Mouse (Mus musculus) heart, postnatal 36 days (tissue): Measurements from ENCODE around the gene Bud31. TPM values are rescaled to one million over a fixed set of nuclear protein-coding genes. Genes with fewer than 3 reads are reported as not detected.
"Not testable (repeated sequence)": the region's sequence is repeated elsewhere in the genome, so short reads cannot be mapped to it uniquely, and the experiment has no call there.

ENCODE experiments used
- DNase-seq, 2 experiments: peaks; one replicate each; pipeline ENCODE4 v3.0.0; 2021 to 2022
- intact Hi-C: fragments of 180-260 bp; cut with DNase I; formaldehyde crosslinking; loops from one replicate; pipeline ENCODE4 v1.15.1; 2025
- total RNA-seq, 2 experiments: library from RNA; stranded (reverse); gene quantifications; 2 replicates each; pipeline ENCODE4 v1.2.3; 2021

The Bud31 gene
- total RNA-seq, 2 experiments from 2014 or later = 59.5 to 61.1 TPM

DNA sequence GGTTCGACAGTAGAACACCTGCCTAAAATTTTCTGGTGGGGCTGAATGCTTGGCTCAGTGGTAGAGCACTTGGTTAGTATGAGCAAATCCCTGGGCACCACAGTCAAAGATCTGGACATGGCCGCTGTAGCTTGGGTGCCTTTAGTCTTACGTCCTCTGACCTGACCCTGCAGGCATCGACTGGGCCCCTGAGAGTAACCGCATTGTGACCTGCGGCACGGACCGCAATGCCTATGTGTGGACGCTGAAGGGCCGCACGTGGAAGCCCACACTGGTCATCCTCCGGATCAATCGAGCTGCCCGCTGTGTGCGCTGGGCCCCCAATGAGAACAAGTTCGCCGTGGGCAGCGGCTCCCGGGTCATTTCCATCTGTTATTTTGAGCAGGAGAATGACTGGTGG is 16.8 kb upstream of the Bud31 start:
- intact Hi-C loops = no loop called here
- no peak for DNase-seq

DNA sequence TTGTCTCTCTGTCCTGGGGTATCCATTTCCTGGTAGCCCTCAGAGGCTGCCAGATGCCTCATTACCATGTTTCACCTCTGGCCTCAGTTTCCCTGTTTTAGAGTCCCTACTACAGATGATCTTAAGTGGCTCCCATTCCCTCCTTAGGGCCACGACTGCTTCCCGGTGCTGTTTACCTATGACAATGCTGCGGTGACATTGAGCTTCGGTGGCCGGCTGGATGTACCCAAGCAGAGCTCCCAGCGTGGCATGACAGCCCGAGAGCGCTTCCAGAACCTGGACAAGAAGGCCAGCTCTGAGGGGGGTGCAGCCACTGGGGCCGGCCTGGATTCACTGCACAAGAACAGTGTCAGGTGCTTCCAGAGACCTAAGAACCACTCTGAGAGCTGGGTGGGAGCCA is 13.6 kb upstream of the Bud31 start:
- no peak for DNase-seq
- intact Hi-C loops = no loop called here

DNA sequence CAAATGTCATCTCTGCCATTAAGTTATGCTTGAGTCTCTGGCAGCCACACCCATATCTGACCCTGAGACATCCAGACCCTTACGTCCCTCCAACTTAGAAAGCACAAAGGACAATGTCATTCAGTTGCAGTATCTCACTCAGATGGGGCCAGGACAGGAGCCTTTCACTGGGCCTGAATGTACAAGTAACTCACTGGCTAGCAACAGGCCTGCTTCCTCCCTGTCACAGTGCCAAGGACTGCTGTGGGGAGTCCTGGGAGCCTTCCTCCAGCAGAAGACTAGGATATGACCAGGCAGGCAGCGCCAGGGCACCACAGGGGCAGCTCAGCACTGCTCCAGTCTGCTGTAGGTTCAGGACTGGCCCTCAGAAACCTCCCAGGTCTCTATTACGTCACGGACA is 11.0 kb upstream of the Bud31 start:
- peak in 1 of 2 experiments; percentile 38 for DNase-seq
- intact Hi-C loops = no loop called here

DNA sequence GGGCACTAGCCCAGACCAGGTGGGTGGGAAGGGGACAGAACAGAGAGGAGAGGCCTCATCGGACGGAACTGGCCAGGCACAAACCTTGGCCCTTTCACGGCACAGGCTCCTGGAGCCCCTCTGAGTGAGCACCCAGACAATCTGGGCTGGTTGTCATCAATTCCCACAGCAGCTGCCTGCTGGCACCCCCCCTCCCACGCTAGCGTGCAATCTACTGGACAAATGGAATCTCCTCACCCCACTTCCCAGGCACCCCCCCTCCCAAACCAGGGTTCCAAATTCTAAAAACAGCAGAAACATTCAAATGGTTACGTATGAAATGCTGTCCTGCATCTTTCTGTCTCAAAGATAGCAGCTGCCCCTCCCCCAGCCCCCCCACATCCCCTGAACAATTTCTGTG is 10.4 kb upstream of the Bud31 start:
- intact Hi-C loops, DNase-seq: not testable (repeated sequence)

DNA sequence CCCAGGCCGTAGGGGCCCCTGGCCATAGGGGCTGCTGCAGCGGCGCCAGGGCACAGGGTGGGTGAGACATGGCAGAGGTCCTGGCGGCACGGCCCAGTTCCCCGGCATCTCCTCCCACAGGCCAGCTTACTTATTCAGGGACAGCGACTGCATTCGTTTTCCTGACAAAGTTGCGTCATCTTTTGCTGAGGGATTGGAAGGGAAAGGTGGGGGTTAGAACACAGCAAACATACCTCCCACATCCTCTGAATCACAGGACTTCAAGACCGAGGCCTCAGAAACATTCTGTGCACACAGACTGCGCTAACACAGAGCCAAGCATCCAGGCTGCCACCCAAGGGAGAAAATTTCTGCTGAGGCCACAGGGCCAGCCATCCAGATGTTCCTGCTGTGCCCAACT is 10.0 kb upstream of the Bud31 start:
- peak in 1 of 2 experiments; percentile 27 for DNase-seq
- intact Hi-C loops = no loop called here

DNA sequence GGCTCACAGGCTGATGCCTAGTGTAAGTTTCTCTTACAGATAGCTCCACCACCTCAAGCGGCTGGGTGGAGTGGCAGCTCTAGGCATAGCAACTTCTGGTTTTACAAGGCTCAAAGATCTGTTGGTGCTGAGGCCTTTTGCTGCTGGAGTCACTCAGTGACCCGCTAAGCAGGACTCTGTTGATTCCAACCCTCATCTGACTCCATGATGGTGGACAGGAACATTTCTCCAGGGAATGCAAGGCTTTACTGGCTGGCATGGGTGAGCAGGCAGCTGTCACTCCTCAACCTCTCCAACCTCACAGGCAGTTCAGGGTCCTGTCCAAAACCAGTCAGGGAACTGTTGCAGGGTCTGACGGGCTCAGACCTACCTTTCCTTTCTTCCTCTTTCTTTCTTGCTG is 9.2 kb upstream of the Bud31 start:
- intact Hi-C loops = no loop called here
- no peak for DNase-seq

DNA sequence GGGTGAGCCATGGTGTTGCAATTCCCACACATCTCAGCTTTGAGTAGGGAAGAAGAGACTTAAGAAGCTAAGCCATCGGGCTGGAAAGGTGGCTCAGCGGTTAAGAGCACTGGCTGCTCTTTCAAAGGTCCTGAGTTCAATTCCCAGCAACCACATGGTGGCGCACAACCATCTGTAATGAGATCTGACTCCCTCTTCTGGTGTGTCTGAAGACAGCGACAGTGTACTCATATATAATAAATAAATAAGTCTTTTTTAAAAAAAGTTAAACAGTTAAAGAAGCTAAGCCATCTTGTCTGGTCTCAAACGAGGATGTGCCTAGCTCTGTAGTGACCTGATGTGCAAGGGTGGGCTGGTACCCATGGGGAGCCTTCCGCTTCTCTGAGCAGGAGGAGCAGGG is 6.9 kb upstream of the Bud31 start:
- intact Hi-C loops, DNase-seq: not testable (repeated sequence)

DNA sequence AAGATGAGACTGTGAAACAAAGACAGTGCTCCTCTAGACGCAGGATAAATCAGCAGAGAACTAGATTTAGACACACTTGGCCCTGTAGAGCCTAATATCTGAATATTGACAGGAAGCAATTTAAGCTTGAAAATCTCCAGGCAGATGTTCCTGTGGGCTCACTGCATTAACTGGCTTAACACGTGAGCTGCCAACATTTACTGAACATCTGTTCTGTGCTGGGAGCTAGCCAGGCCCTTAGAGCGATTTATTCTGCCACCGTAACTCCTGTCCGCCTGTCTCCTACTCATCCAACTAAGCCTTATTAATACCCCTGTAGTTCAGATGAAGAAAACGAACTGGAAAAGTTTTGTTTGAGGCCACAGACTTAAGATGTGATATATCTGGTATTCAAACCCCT is 1.3 kb upstream of the Bud31 start:
- DNase-seq = no peak
- intact Hi-C loops = loop anchor here (1.0 kb wide), 1 partner anchor 22 kb away; no protein-coding TSS in a partner anchor

DNA sequence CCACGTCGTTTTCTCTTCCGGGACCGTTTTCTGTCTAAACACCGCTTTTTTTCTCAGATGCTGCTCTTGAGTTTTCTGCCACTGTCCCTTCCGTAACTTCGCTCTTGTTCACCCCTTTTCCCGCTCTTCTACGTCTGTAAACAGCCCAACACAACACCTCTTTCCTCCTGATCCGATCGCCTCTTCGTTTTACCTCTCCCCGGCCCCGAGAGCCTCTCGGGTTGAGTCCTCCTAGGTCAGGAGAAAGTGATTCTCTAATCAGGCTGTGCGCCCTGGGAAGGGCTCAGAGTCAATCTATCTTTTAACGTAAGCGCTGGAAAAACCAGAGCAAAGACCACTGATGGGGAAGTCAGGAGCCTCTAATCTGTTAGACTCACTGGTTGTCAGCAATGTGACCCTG is 449 bp downstream of the Bud31 start:
- no peak for DNase-seq
- intact Hi-C loops = loop anchor here (2.0 kb wide), 1 partner anchor 26 kb away; the partner anchor contains the start of genes Cpsf4 and Ptcd1

DNA sequence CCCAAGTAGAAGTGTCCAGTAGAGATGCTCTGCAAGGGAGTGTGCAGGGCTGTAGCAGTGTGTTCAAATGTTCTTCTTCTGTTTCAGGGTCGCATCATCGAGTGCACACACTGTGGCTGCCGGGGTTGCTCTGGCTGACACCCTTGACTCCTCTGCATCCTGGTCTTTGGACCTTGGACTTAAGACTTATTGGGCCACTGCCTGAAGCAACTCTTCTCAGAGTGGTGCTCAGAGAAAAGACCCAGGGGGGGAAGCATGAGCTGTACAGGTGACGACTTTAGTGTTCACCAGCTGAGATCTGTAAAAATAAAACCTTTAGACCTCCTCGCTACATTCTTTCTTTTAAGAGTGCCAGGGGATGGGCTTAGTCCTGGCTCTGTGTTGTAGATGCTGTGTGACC is 7.6 kb downstream of the Bud31 start:
- DNase-seq = no peak
- intact Hi-C loops = no loop called here

DNA sequence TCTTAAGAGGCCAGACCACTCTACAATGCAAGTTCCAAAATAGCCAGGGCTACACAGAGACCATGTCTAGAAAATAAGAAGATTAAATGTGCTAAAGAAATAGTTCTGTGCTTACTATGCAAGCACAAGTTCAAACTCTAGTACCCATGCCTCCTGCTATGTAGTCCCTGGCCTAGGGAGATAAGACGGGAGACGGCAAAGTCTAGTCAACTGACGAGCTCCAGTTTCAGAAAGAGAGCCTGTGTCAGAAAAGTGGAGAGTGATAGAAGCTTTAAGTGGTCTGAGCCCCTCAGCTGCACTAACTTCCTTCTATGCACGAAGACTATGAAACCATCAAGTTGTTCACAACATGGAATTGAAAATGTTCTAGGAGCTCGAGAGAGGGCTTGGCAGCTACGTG is 9.1 kb downstream of the Bud31 start:
- no peak for DNase-seq
- intact Hi-C loops = no loop called here

DNA sequence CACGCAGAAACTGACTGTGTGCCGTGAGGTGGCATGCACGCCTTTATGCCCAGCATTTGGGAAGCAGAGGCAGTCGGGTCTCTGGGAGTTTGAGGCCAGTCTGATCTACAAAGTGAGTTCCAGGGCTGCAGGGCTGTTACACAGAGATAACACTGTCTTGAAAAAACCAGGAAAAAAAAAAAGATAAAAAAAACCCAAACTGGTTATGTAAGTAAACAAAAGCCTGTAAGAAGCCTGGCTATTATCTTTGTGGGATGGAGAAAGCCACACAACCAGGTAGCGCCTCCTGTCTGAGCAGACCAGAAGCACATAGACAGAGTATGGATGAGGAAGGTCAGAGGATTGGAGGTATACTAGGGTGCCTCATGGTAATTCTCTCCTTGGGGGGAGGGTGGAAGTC is 12.5 kb downstream of the Bud31 start:
- DNase-seq = no peak
- intact Hi-C loops = no loop called here

DNA sequence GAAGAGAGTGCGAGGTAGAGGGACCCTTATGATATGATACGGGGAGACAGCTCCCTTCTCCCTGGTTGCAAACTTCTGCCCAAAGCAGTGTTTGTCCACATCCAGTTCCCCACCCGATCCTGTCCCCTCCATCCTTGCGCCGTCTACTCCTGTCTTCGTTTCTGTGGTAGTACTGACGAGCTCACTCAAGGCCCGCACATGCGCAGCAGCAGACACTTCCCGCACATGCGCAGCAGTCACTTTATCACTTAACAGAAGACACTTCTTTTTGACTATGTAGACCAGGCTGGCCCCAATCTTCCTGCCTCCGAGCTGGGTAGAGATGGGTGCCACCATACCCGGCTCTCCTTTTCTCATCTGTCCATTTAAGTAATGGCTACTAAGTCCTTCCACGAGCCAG is 21.2 kb downstream of the Bud31 start:
- intact Hi-C loops = no loop called here
- DNase-seq = no peak

DNA sequence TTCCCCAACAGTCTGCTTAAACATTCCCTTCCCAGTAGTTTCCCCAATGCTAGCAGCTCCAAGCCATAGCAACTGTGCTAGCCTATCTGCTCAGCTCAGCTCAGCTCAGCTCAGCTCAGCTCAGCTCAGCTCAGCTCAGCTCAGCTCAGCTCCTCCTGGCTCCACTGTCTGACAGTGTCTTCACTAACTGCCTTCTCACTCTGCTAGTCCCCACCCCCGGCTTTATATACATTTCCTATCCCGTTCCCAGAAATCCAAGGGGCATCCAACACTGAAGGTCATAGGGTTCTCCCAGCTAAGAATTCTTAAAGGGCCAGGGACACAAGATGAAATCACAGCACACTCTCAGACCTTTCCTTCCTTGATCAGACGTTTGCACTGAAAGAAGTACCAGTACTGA is 24.5 kb downstream of the Bud31 start:
- no peak for DNase-seq
- intact Hi-C loops = no loop called here

DNA sequence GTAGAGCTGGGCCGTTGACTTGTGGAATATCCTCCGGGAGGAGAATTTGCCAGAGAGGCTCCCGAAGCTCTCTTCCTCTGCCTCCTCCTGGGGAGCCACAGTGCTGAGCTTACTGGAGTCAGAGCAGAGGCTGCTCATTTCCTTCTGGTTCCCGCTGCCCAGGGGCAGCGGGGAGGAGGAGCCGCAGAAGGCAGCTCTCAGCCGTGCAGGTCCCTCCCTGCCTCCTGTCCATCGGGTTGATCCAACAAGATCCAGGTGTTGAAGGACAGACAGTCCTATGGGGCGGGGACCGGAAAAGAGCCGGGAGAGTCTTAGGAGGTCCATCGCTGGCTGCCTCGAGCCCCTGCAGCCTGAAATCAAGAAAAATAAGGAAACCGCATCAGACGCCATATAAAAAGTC is 25.0 kb downstream of the Bud31 start:
- intact Hi-C loops = no loop called here
- DNase-seq = no peak

DNA sequence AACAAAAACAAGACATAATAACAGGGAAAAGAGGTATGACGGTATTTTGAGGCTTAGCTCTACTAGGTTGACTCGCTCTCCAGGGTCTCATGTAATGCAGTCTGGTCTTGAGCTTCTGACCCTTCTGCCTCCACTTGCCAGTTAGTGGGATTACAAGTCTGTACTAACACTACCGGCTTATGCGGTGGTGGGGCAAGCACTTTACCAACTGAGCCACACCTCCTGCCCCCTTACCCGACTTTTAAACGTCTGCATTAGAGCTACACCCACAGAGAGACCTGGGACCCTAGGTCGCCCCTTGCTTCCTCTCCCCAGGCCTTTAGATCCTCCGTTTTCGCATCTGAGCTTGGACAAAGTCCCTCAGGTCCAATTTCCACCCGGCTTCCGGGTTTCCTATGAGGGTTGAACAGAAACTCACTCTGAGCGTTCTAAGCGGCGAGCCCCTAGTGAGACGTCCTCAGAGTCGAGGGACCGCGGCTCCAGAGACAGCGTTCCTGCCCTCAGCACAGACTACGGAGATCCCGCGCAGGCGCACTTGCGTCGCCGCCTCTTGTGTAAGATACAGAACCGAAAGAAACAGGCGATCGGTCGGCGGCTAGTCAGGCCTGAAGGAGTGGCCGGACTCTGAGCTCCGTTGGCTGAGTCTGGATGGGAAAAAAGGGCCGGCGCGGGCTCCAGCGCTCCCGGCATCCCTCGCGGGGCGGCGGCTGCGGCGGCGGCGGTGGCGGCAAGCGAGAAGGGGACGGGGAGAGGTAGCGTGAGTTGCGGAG is 26.6 kb downstream of the Bud31 start, which contains the start of the genes Ptcd1 and Cpsf4:
Ptcd1 (minus strand) TSS at position 573 of the 770 bp plus-strand sequence.
Cpsf4 (plus strand) TSS at position 678 of the 770 bp plus-strand sequence.
- DNase-seq = peak; percentile 96 to 99
- intact Hi-C loops = loop anchor here (1.0 to 2.0 kb wide), 2 partner anchors 24 to 26 kb away; partner anchors contain the start of genes Bud31 and Pdap1

DNA sequence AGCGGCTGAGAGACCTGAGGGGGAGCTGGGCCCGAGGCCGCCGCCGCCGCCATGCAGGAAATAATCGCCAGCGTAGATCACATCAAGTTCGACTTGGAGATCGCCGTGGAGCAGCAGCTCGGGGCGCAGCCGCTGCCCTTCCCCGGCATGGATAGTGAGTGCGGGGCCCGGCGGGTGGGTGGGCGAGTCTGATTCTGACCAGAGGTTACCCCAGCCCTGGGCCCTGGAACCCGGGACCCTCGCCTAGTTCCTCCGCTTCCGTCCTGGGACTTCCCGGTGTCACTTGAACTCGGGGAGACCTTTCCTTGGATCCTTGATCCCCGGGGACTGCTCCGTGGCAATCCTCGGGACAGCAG is 27.1 kb downstream of the Bud31 start:
- DNase-seq = no peak
- intact Hi-C loops = loop anchor here (1.0 to 2.0 kb wide), 2 partner anchors 23 to 26 kb away; partner anchors contain the start of genes Bud31 and Pdap1

DNA sequence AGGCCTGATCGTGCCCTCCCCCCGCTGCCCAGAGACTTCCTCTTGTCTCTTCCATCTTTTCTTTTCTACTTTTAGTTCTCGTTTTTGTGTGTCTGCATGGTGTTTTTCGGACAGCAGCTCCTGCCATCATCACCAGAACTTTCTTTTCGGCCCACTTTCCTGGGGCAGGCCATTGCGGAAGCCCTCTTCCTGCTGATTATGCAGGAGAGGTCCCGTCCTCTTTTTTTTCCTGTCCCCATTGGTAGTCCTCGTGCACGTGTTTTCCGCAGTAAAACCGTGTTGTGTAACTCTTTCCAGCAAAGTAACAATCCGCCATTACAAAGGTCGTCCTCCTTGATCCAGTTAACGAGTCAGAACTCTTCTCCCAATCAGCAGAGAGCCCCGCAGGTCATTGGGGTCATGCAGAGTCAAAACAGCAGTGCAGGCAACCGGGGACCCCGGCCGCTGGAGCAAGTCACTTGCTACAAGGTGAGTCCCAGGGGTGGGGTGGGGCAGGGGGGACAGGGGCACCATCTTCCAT is 38.4 kb downstream of the Bud31 start:
- intact Hi-C loops = no loop called here
- peak in 1 of 2 experiments; percentile 10 for DNase-seq

DNA sequence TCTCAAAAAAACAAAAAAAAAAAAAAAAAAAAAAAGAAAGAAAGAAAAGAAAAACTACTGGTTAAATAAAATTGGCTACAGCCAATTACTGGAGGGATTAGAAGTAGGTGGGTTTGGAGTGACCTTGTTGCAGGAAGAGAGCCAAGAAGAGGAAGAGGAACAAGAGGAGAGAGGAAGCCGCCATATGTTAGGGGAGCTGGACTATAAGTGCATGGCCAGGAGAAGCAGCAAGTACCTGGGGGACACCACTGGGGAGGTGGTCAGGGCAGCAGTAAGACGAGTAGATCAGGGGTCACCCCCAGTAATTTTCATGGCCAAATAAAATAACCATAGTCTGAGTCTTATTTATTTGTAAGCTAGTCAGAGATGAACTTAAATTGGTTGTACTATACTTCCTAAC is 45.1 kb downstream of the Bud31 start:
- intact Hi-C loops = no loop called here

DNA sequence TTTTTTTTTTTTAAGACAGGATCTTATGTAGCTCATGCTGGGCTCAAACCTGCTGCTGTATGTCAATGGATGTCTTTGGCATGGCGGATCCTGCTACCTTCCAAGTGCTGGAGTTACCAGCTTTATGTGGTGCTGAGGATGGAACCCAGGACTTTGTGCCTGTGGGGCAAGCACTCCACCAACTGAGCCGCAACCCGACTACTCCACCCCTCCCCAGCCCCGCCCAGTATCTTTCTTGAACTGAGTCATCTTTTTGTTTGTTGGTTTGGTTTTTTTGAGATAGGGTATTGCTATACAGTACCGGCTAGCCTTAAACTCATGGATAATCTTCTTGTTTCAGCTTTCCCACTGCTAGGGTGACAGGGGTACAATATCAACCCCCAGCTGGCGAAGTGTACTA is 49.3 kb downstream of the Bud31 start:
- intact Hi-C loops = no loop called here
- no peak for DNase-seq

More for the DNA sequence above, 45.1 kb downstream of the Bud31 start:
- DNase-seq = no peak

DNA sequence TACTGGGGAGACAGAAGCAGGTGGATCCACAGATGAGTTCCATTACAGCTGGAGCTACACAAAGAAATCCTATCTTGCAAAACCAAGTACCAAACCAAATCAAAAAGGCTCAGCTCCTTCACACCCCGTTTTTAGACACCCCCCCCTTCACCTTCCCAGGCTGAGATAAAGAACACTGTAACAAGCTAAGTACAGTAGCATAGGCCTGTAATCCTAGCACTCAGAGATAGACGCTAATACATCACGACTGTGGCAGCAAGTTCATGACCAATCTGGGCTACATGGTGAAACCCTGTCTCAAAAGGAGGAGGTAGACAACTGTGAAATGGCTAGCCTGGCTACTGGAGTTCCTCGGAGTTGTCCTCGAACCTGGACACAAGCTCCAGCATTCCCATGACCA is 50.2 kb downstream of the Bud31 start:
- no peak for DNase-seq
- intact Hi-C loops = loop anchor here (1.0 to 5.0 kb wide), 3 partner anchors 23 to 92 kb away; partner anchors contain the start of genes Cpsf4, Ptcd1, Zfp655 and Zscan25
